In genomic region chr16:70147673-70148359, GRCm38 (mm10) we compare ENCODE assay signal across 21 mouse cellular contexts.
DNase-seq lines count a peak whose midpoint lies in the region; ATAC-seq lines count a peak whose summit lies in the region.
"Had no signal": no experiment of that assay in that cellular context is flagged by ENCODE, and none has a peak within 500 bp of the region (broad histone marks: within the 10 kb centered on the region; RNA-seq: fewer than 3 reads in every experiment).

No protein-coding gene starts in this region.

- ATAC-seq in neural tube, embryonic 14.5 days (ENCODE audit: low read depth) = 0 out of 2 replicates have a peak, but pooled peaks have one; percentile 31
- no peak for ATAC-seq in neural tube, embryonic 15.5 days (ENCODE audit: low FRiP score)
- 0 out of 2 replicates have a peak, but pooled peaks have one; percentile 48 for ATAC-seq in midbrain, embryonic 16.5 days
- ATAC-seq: inflammation-experienced regulatory T-cells, adult 6 months; liver, embryonic 12.5 days had no signal

- H3K9ac ChIP-seq in neural tube, embryonic 14.5 days (replicated peaks; ENCODE audit: low read depth, low read length) = no peak overlapping the region
- no peak overlapping the region for H3K9ac ChIP-seq in neural tube, embryonic 15.5 days (replicated peaks)
- no peak overlapping the region for H3K9ac ChIP-seq in midbrain, embryonic 16.5 days (ENCODE audit: low read depth, low read length)
- H3K9ac ChIP-seq: embryonic facial prominence, embryonic 15.5 days; liver, embryonic 12.5 days; lung, embryonic 14.5 days; neural tube, embryonic 13.5 days; stomach, embryonic 15.5 days had no signal

- DNase-seq in forebrain, embryonic 10.5 days (ENCODE audit: extremely low spot score, low spot score) = peak; percentile 44
- peak; percentile 8 for DNase-seq in forelimb bud, embryonic 11.5 days (ENCODE audit: low read depth, low spot score)
- no peak for DNase-seq in limb, embryonic 10.5 days (ENCODE audit: low spot score)
- no peak for DNase-seq in cerebellum, adult 11-12 months
- DNase-seq in layer of hippocampus, postnatal 10 days (ENCODE audit: low spot score in 2 of 2) = no peak
- DNase-seq: adrenal gland, postnatal 36 days; cerebellum, postnatal 14 days; gastrocnemius, postnatal 10 days; heart, adult 2 months; lung, embryonic 14.5 days; lung, postnatal 4 days; thymus, adult 2 months had no signal

- H3K9me3 ChIP-seq in neural tube, embryonic 14.5 days (ENCODE audit: control insufficient read depth, low read length) = no peaks in the 10 kb centered on the region
- no peaks in the 10 kb centered on the region for H3K9me3 ChIP-seq in neural tube, embryonic 15.5 days (replicated peaks)
- H3K9me3 ChIP-seq in forebrain, embryonic 10.5 days = no peaks in the 10 kb centered on the region
- H3K9me3 ChIP-seq in midbrain, embryonic 16.5 days (replicated peaks; ENCODE audit: control insufficient read depth, low read length, poor library complexity, severe bottlenecking) = no peaks in the 10 kb centered on the region
- H3K9me3 ChIP-seq in limb, embryonic 10.5 days (replicated peaks) = no peaks in the 10 kb centered on the region
- H3K9me3 ChIP-seq: embryonic facial prominence, embryonic 15.5 days; hindbrain, embryonic 10.5 days; liver, embryonic 12.5 days; neural tube, embryonic 13.5 days; stomach, embryonic 15.5 days had no signal

- no peak overlapping the region for H3K4me3 ChIP-seq in neural tube, embryonic 14.5 days (ENCODE audit: low read depth, low read length)
- H3K4me3 ChIP-seq in neural tube, embryonic 15.5 days (replicated peaks) = no peak overlapping the region
- no peak overlapping the region for H3K4me3 ChIP-seq in forebrain, embryonic 10.5 days
- H3K4me3 ChIP-seq in midbrain, embryonic 16.5 days (ENCODE audit: low read depth, low read length) = no peak overlapping the region
- H3K4me3 ChIP-seq in limb, embryonic 10.5 days = no peak overlapping the region
- H3K4me3 ChIP-seq: embryonic facial prominence, embryonic 15.5 days; heart, adult 2 months; hindbrain, embryonic 10.5 days; liver, embryonic 12.5 days; neural tube, embryonic 13.5 days; stomach, embryonic 15.5 days had no signal

- H3K27me3 ChIP-seq in neural tube, embryonic 14.5 days (ENCODE audit: control insufficient read depth, insufficient read depth, low read length) = no peaks in the 10 kb centered on the region
- H3K27me3 ChIP-seq in neural tube, embryonic 15.5 days (replicated peaks) = no peaks in the 10 kb centered on the region
- no peaks in the 10 kb centered on the region for H3K27me3 ChIP-seq in forebrain, embryonic 10.5 days (ENCODE audit: poor library complexity, severe bottlenecking)
- no peaks in the 10 kb centered on the region for H3K27me3 ChIP-seq in midbrain, embryonic 16.5 days (ENCODE audit: control insufficient read depth, insufficient read depth, low read depth, low read length)
- H3K27me3 ChIP-seq in limb, embryonic 10.5 days (ENCODE audit: low read depth, poor library complexity, severe bottlenecking) = no peaks in the 10 kb centered on the region
- H3K27me3 ChIP-seq: embryonic facial prominence, embryonic 15.5 days; liver, embryonic 12.5 days; neural tube, embryonic 13.5 days; stomach, embryonic 15.5 days had no signal

- H3K4me2 ChIP-seq in neural tube, embryonic 14.5 days (ENCODE audit: low read depth, low read length) = no peak overlapping the region
- no peak overlapping the region for H3K4me2 ChIP-seq in neural tube, embryonic 15.5 days
- H3K4me2 ChIP-seq in midbrain, embryonic 16.5 days (ENCODE audit: low read length) = no peak overlapping the region
- H3K4me2 ChIP-seq: embryonic facial prominence, embryonic 15.5 days; liver, embryonic 12.5 days; lung, embryonic 14.5 days; neural tube, embryonic 13.5 days; stomach, embryonic 15.5 days had no signal

- H3K4me1 ChIP-seq in neural tube, embryonic 14.5 days (ENCODE audit: control insufficient read depth, insufficient read depth, low read length) = no peaks in the 10 kb centered on the region
- no peaks in the 10 kb centered on the region for H3K4me1 ChIP-seq in neural tube, embryonic 15.5 days
- H3K4me1 ChIP-seq in forebrain, embryonic 10.5 days = peaks cover 26% of the 10 kb centered on the region
- H3K4me1 ChIP-seq in midbrain, embryonic 16.5 days (ENCODE audit: control insufficient read depth, insufficient read depth, low read length) = peaks cover 10% of the 10 kb centered on the region
- no peaks in the 10 kb centered on the region for H3K4me1 ChIP-seq in limb, embryonic 10.5 days
- H3K4me1 ChIP-seq: embryonic facial prominence, embryonic 15.5 days; liver, embryonic 12.5 days; stomach, embryonic 15.5 days had no signal

- WGBS in neural tube, embryonic 14.5 days = 32% methylated on average over 10 of the region's 10 CpGs
- 26% methylated on average over 10 of the region's 10 CpGs for WGBS in neural tube, embryonic 15.5 days
- WGBS in forebrain, embryonic 10.5 days = 32% methylated on average over 10 of the region's 10 CpGs
- 26% methylated on average over 10 of the region's 10 CpGs for WGBS in midbrain, embryonic 16.5 days
- WGBS in limb, embryonic 10.5 days = 76% methylated on average over 10 of the region's 10 CpGs

- H3K27ac ChIP-seq in neural tube, embryonic 14.5 days (ENCODE audit: low read depth, low read length) = no peak overlapping the region
- H3K27ac ChIP-seq in neural tube, embryonic 15.5 days (replicated peaks) = no peak overlapping the region
- H3K27ac ChIP-seq in forebrain, embryonic 10.5 days = peak overlapping the region; percentile 69
- peak overlapping the region; percentile 20; the same call in 1 of the 2 replicates for H3K27ac ChIP-seq in midbrain, embryonic 16.5 days (ENCODE audit: low read length)
- no peak overlapping the region for H3K27ac ChIP-seq in limb, embryonic 10.5 days
- H3K27ac ChIP-seq: embryonic facial prominence, embryonic 15.5 days; heart, adult 2 months; hindbrain, embryonic 10.5 days; liver, embryonic 12.5 days; neural tube, embryonic 13.5 days; stomach, embryonic 15.5 days had no signal

- H3K36me3 ChIP-seq in neural tube, embryonic 14.5 days (ENCODE audit: control insufficient read depth, insufficient read depth, low read length) = no peaks in the 10 kb centered on the region
- H3K36me3 ChIP-seq in neural tube, embryonic 15.5 days = no peaks in the 10 kb centered on the region
- H3K36me3 ChIP-seq in forebrain, embryonic 10.5 days (replicated peaks) = no peaks in the 10 kb centered on the region
- H3K36me3 ChIP-seq in midbrain, embryonic 16.5 days (ENCODE audit: control insufficient read depth, insufficient read depth, low read length) = no peaks in the 10 kb centered on the region
- H3K36me3 ChIP-seq in limb, embryonic 10.5 days = no peaks in the 10 kb centered on the region
- H3K36me3 ChIP-seq: embryonic facial prominence, embryonic 15.5 days; hindbrain, embryonic 10.5 days; liver, embryonic 12.5 days; neural tube, embryonic 13.5 days; stomach, embryonic 15.5 days had no signal

Comparison
In these comparisons a context has a peak if more than half of its experiments do, and no peak if none do; other contexts are left out.
1. H3K27ac ChIP-seq: peak in forebrain, embryonic 10.5 days (single experiment) and midbrain, embryonic 16.5 days (single experiment); none in neural tube, embryonic 14.5 days (single experiment), neural tube, embryonic 15.5 days (single experiment) and limb, embryonic 10.5 days (single experiment).
2. DNase-seq: peak in forebrain, embryonic 10.5 days (single experiment) and forelimb bud, embryonic 11.5 days (single experiment); none in limb, embryonic 10.5 days (single experiment), cerebellum, adult 11-12 months (single experiment) and layer of hippocampus, postnatal 10 days (0 of 2).